ENCODE assay signal across 8 mouse cellular contexts in genomic region chr1:179645101-179645979, GRCm38 (mm10). TPM values are rescaled to one million over a fixed set of nuclear protein-coding genes. Genes with fewer than 3 reads are reported as not detected.
DNase-seq lines count a peak whose midpoint lies in the region; ATAC-seq lines count a peak whose summit lies in the region.

No protein-coding gene starts in this region.

- H3K9me3 ChIP-seq in hindbrain, embryonic 12.5 days (replicated peaks), result no peaks in the 10 kb centered on the region

- H3K27me3 ChIP-seq in hindbrain, embryonic 12.5 days, result no peaks in the 10 kb centered on the region

- 64% methylated on average over 13 of the region's 13 CpGs for WGBS in hindbrain, embryonic 12.5 days

- H3K9ac ChIP-seq in hindbrain, embryonic 12.5 days, result no peak overlapping the region

- no peak overlapping the region for H3K27ac ChIP-seq in hindbrain, embryonic 12.5 days

- H3K4me3 ChIP-seq in hindbrain, embryonic 12.5 days, result peak overlapping the region; percentile 8; the same call in 1 of the 2 replicates

- peak; percentile 73 for ATAC-seq in hindbrain, embryonic 12.5 days (ENCODE audit: low FRiP score)

- H3K4me1 ChIP-seq in hindbrain, embryonic 12.5 days, result peaks cover 3% of the 10 kb centered on the region; the same call in 1 of the 2 replicates

- H3K4me2 ChIP-seq in hindbrain, embryonic 12.5 days (replicated peaks), result peak overlapping the region; percentile 44

- no peaks in the 10 kb centered on the region for H3K36me3 ChIP-seq in hindbrain, embryonic 12.5 days

- DNase-seq in NIH3T3 (ENCODE audit: low read depth), result peak; percentile 92
- peak; percentile 84 for DNase-seq in cerebellum, adult 9-11 months
- DNase-seq in frontal cortex, postnatal 10 days (ENCODE audit: low spot score in 2 of 2), result peak; percentile 57 to 80
- DNase-seq in layer of hippocampus, postnatal 14 days (ENCODE audit: low spot score in 2 of 2), result peak; percentile 80 to 91
- DNase-seq in lung, postnatal 14 days, result peak; percentile 83
- DNase-seq in retina, embryonic 14.5 days (ENCODE audit: low spot score), result peak; percentile 94
- DNase-seq in thymus, postnatal 36 days, result peak; percentile 67 to 72

RNA-seq across cellular contexts. Expression of gene Sccpdh, which starts 22.7 kb away (rescaled TPM):
- polyA plus RNA-seq in hindbrain, embryonic 12.5 days (2016; fragmentation: Nextera tagmentation; extraction: Ambion mirVana), result 112 and 116 TPM in 2 replicates
- total RNA-seq in layer of hippocampus, postnatal 14 days (2021), result 10 to 100 TPM; 69.1 to 69.4 TPM
